Mouse (Mus musculus): Measurements from ENCODE around the gene Vmn2r76. TPM values are rescaled to one million over a fixed set of nuclear protein-coding genes. Genes with fewer than 3 reads are reported as not detected.
"Not testable (repeated sequence)": the region's sequence is repeated elsewhere in the genome, so short reads cannot be mapped to it uniquely, and the experiment has no call there.

Vmn2r76 gene
- not detected in 2 replicates for total RNA-seq (2017)

DNA sequence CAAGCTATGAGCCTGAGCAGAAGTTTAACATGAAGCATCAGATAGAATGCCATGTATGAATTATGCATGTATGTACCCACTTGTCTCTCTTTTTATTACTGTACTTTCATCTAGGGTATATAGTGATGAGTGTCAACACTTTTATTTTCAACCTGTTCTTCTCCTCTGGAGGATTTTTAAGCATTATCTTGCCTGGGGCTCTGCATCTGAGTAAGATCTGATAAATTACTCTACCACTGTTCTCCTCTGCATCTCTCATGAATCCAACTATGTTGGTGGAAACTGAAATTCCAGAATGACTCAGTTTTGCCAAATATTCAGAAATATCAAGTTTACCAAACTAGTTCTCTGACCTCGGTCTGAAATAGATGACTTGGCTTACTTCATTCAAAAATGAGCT, at the start of gene Vmn2r76:
Gene Vmn2r76 (minus strand): TSS at position 101 of the 400 bp plus-strand sequence.
- ATAC-seq (replicated peaks in 1 of 2; ENCODE audit: insufficient read depth in 1 of 2, low FRiP score in 2 of 2, low TSS enrichment in 1 of 2, low read depth in 1 of 2, poor library complexity in 2 of 2, severe bottlenecking in 2 of 2): no peak

DNA sequence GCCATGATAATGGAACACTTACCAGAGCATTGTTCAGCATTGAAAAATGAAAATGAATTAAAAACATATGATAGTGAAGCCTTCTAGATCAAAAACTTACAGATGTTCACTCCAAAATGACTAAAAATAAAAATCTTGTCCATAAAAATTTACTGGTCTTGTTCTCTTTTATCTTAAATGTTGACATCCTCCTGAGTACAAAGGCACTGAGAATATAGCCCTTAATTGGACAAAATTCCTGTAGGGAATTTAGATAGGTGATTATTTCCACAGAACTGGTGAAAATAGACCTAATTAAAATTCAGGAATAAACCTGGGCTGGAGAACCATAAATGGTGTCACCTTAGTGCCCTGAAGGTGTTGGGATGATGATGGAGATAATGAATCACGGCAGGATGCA, 31.0 kb upstream of the Vmn2r76 start, which contains the start of gene Olfr310:
Gene Olfr310 (minus strand): TSS at position 101 of the 400 bp plus-strand sequence.
- ATAC-seq (replicated peaks in 1 of 2; ENCODE audit: insufficient read depth in 1 of 2, low FRiP score in 2 of 2, low TSS enrichment in 1 of 2, low read depth in 1 of 2, poor library complexity in 2 of 2, severe bottlenecking in 2 of 2): no peak

DNA sequence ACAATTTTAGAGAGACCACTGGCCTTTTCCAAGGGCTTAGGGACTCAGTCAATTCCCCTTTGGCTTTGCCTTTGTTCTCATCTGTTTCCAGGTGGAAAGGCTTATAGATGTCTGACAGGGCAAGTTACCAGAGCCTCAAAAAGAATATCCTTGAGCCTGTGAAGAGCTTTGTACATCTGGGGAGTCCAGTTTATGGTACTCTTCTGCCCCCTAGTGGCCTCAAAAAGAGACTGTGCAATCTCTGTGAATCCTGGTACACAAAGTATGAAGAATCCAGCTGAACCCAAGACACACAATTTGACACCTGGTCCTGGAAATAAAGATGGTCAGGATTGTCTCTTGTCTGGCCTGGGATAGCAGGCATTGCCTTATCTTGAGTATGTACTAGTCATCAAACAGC, 34.8 kb downstream of the Vmn2r76 start:
- ATAC-seq (replicated peaks in 1 of 2; ENCODE audit: insufficient read depth in 1 of 2, low FRiP score in 2 of 2, low TSS enrichment in 1 of 2, low read depth in 1 of 2, poor library complexity in 2 of 2, severe bottlenecking in 2 of 2): no peak

DNA sequence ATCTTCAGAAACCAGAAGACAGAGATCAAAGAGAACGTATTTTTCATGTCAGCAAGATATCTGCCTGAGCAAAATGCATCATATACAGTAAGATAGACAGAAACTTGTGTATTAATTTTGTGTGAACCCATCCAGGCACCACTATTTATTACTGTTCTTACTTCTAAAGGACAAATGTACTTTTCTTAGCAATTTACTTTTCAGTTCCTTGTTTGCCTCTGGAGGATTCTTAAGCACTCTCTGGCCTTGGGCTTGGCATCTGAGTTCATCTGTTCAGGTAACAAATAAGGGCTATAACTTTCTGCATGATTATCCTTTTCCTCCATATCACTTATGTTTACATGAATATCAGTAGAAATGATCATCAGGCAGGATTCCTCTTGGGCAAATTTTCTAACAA, 74.4 kb downstream of the Vmn2r76 start, which contains the start of gene Vmn2r75:
Gene Vmn2r75 (minus strand): TSS at position 101 of the 400 bp plus-strand sequence.
- ATAC-seq (replicated peaks in 1 of 2; ENCODE audit: insufficient read depth in 1 of 2, low FRiP score in 2 of 2, low TSS enrichment in 1 of 2, low read depth in 1 of 2, poor library complexity in 2 of 2, severe bottlenecking in 2 of 2): not testable (repeated sequence)

Other genes with a start within 250 kb of the Vmn2r76 start
- gene Vmn2r75, start 74.5 kb downstream of the Vmn2r76 start, total RNA-seq (2017): not detected in 2 replicates
- gene Olfr310, start 30.9 kb upstream of the Vmn2r76 start, total RNA-seq (2017): not detected in 2 replicates
- not detected in 2 replicates for gene Olfr309, start 67.4 kb upstream of the Vmn2r76 start, total RNA-seq (2017)
- not detected in 2 replicates for gene Olfr308, start 79.3 kb upstream of the Vmn2r76 start, total RNA-seq (2017)
- gene Olfr307, start 91.3 kb upstream of the Vmn2r76 start, total RNA-seq (2017): not detected in 2 replicates
- not detected in 2 replicates for gene Olfr305, start 120.6 kb upstream of the Vmn2r76 start, total RNA-seq (2017)
- gene Olfr304, start 140.3 kb upstream of the Vmn2r76 start, total RNA-seq (2017): not detected in 2 replicates
- not detected in 2 replicates for gene Olfr303, start 151.5 kb upstream of the Vmn2r76 start, total RNA-seq (2017)
- gene Olfr301, start 157.5 kb upstream of the Vmn2r76 start, total RNA-seq (2017): not detected in 2 replicates
- gene Olfr299, start 213.6 kb upstream of the Vmn2r76 start, total RNA-seq (2017): not detected in 2 replicates
- not detected in 2 replicates for gene Olfr298, start 246.2 kb upstream of the Vmn2r76 start, total RNA-seq (2017)